Mouse (Mus musculus) heart, postnatal 0 days (tissue): ENCODE measurements around the gene Cd302.

Source experiments
- CTCF ChIP-seq: IDR thresholded peaks from 2 replicates; pipeline ENCODE4 v1.5.1; 2016; ENCODE audit warnings: antibody characterized with exemption, control low read depth, low read depth
- EP300 ChIP-seq: IDR thresholded peaks from 2 replicates; pipeline ENCODE4 v1.6.1; 2016; ENCODE audit warnings: antibody characterized with exemption, low read depth

DNA sequence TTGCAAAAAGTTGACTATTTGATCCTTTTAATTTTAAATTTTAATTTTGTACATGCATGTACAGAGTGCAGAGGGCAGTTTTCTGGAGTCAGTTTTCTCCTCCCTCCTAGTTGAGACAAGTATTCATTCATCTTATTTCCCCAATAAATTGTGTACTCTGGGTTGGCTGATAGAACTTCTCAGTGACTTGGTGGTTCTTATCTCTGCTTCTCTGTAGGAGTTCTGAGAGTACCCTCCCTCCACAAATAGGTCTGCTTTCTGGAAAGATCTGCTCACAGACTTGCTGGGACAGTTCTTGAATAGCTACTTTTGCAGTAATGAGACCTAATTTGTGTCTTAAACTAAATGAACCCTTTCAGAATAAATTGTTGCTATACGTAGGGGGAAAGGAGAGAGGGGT lies 55.8 kb downstream of the Cd302 start:
- no peak for TF ChIP-seq EP300
- no peak for TF ChIP-seq CTCF
